Mouse (Mus musculus) retina, postnatal 1 day (tissue): ENCODE measurements around the gene Themis.

Source experiments
- DNase-seq: peaks from one replicate; pipeline ENCODE4 v3.0.0-alpha.2; 2012

Gene Themis

GRCm38 (mm10) chr10:28811928-28812570 lies 143.9 kb downstream of the Themis start:
- no peak for DNase-seq

- no peak for DNase-seq
These were observed 144.4 kb downstream of the Themis start for GRCm38 (mm10) chr10:28812571-28812936.

- no peak for DNase-seq
These were observed 148.0 kb downstream of the Themis start for GRCm38 (mm10) chr10:28816160-28816559.

GRCm38 (mm10) chr10:28822320-28822719 lies 154.2 kb downstream of the Themis start:
- no peak for DNase-seq

GRCm38 (mm10) chr10:28842605-28843004 lies 174.4 kb downstream of the Themis start:
- no peak for DNase-seq

- peak; percentile 77 for DNase-seq
These were observed 175.9 kb downstream of the Themis start for GRCm38 (mm10) chr10:28843755-28844717.

- DNase-seq, result no peak
These were observed 188.0 kb downstream of the Themis start for GRCm38 (mm10) chr10:28856154-28856553.

- DNase-seq, result no peak
These were observed 202.6 kb downstream of the Themis start for GRCm38 (mm10) chr10:28870580-28871354.

- no peak for DNase-seq
These were observed 206.4 kb downstream of the Themis start for GRCm38 (mm10) chr10:28874605-28875004.

- DNase-seq, result no peak
These were observed 219.5 kb downstream of the Themis start for GRCm38 (mm10) chr10:28887643-28888042.

GRCm38 (mm10) chr10:28890886-28891285 lies 222.7 kb downstream of the Themis start:
- no peak for DNase-seq

- peak; percentile 4 for DNase-seq
These were observed 230.2 kb downstream of the Themis start for GRCm38 (mm10) chr10:28898351-28898750.
